Mouse (Mus musculus): ENCODE data around the gene 1700016C15Rik.

GRCm38 (mm10) chr1:177794866-177795265, 65.3 kb downstream of the 1700016C15Rik start:
- TF ChIP-seq CTCF (IDR thresholded peaks at IDR 0.05; ENCODE audit: borderline replicate concordance, control insufficient read depth, extremely low read depth, insufficient read depth, low read length, poor library complexity) (no peak), POLR2A (IDR thresholded peaks at IDR 0.05; ENCODE audit: control insufficient read depth, extremely low read depth, insufficient read depth, low read length, poor library complexity) (no peak)
